Mouse (Mus musculus): ENCODE results near the gene Urgcp.
A peak's percentile ranks its signal among the peaks of the same experiment; 100 is the strongest.
"Not testable (repeated sequence)": the region's sequence is repeated elsewhere in the genome, so short reads cannot be mapped to it uniquely, and the experiment has no call there.

Urgcp gene

DNA sequence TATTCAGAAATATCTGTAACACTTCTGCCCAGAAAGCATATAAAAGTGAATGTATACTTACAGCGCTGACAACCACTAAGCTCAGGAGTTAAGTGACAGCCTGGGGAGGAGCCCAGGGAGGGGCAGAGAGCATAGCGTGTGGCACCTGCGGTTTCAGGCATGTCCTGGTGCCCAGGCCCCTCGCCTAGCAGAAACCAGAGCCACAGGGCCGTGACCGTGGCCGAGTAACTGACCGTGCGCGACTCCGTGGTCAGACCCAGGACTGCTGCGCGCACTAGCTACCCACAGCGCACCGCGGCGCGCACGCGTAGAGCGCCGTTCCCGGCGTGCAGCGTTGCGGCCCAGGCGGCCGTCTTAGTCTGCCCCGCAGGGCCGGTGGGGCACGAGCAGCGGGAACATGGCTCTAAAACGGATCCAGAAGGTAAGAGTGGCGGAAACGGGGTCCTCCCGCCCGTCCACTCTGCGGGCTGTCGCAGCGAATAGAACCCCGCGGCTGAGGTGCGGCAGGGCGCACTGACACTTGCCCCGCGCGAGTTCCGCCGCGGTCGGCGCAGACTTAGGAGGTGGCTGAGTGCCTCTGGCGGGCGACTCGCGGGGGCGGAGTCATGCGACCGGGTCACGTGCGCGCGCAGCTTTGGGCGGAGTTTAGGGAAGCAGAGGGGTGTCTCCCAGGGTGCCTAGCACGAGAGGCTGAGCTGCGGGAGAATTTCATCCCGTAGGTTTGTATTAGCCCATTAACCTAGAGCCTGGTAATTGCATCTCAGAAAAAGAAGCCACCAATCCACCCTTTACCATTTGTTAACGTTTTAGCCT is at the start of gene Urgcp:
TSS of gene Urgcp (minus strand) at position 557 of the 813 bp plus-strand sequence.
- peak; percentile 98 for DNase-seq

DNA sequence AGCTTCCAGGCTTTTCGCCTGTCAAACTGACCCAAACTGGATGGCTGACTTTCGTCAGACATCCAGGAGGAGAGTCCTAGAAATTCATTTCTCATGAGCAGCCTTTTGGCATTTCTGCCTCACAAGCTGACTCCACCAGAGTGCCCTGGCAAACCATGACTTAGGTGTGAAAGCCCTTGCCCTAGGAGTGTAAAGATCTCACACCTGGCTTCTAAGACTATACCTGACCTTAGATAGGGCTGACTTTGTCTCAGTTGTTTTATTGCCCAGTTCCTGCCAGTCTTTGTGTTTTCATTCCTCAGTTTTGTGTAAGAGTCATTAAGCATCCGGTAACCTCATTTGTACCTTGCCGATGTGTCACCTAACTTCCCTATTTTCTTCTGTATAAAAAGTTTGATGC is 47.3 kb upstream of the Urgcp start:
- DNase-seq = not testable (repeated sequence)

DNA sequence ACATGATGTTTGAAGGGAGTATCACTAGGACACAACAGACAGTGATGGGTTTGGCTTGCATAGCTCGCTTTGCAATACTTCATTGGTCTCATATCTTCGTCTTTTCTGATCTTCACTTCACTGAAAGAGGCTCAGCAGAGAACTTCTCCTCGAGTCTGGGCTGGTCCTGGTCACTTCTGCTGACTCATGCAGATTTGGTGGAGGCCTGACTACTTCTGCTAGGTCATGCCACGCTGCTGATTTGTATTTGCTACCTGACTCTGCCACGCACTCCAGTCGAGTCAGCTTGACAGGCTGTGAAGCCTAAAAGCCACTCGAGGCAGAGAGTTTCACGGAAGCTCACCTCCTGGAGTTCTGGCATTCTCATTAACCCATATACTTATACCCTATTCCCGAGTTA is 45.8 kb upstream of the Urgcp start:
- no peak for DNase-seq

DNA sequence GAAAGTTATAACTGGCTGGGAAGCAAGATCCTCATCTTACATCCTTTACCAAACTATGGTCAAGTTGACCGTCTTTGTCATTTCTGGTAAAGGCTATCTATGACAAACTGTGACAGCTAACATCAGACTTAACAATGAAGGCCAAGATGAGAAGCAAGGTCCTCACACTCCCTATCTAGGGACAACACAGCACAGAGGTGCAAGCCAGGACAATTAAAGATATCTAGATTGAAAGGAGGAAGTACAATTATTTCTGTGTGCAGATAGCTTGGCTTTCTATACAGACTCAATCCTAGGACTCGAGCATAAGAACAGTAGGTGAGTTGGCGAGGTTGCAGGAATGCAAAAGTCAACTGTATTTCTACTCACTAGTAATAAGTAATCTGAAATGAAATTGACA is 43.5 kb upstream of the Urgcp start:
- no peak for DNase-seq

DNA sequence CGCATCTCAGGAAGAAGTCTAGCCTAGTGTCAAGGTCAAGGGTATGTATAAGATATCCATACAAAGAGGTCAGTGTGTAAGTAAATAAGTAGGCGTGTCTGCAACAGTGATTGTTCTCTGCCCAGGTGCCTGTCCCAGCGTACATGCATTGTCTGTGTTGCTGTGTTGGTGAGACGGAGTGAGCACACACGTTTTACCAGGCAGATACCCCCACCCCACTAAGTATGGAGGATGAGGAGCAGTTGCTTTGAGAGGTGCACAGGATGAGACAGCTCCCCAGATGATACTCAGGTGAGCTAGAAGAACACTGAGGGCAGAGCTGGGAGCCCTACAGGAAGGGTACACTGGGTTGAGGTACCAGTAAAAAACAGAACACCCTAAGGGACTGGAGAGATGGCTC is 42.0 kb upstream of the Urgcp start:
- no peak for DNase-seq

DNA sequence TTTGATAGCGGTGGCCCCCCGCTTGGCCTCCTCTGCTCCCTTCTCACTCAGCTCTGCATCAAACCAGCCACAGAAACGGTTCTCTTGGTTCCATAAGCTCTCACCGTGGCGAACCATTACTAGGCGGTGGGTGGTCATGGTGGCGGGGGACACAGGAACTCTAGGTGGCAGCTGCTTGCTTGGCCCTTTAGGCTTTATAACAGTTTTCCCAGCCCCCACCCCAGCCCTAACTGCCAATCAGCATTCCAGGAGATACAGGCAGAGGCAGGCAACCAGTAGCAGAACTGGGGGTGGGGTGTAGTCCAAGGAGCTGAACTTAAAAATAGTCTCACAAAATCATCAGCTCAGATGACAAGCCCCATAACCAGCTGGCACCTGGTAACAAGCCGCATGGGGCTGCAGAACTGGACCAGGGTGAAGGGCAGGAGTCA is 41.4 kb upstream of the Urgcp start, which contains the start of gene Pgam2:
TSS of gene Pgam2 (minus strand) at position 183 of the 431 bp plus-strand sequence.
- no peak for DNase-seq

DNA sequence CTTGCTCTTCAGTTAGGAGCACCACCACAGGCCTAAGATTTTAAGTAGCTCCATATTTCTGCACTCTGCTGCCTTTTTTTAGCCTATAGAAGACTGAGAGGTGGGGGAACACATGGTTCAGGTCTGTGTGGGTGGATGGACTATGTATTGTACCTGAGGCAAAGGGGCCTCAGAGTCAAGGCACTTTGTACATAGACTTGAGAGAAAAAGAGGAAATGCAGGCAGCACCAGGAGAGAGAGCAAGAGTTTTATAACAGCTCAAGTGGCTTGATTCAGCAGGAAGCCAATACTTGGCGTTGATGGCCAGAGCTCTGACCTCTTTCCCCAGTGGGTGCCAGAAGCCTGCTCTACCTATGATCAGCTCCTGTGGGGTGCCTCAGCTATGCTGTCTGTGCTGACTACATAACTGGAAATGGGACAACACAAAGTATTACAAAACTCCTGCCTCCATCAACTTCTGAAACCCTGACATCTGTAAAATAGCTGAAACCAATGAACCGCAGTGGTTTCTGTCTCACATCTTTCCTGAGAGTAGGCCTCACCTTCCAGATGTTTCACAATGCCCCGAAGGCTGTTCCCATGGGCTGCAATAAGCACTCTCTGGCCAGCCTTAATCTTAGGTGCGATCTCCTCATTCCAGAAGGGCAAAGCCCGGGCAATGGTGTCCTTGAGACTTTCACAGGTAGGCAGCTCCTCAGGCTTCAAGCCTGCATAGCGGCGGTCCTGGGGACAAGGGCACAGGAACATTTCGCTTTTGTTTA is 40.5 kb upstream of the Urgcp start:
- no peak for DNase-seq

DNA sequence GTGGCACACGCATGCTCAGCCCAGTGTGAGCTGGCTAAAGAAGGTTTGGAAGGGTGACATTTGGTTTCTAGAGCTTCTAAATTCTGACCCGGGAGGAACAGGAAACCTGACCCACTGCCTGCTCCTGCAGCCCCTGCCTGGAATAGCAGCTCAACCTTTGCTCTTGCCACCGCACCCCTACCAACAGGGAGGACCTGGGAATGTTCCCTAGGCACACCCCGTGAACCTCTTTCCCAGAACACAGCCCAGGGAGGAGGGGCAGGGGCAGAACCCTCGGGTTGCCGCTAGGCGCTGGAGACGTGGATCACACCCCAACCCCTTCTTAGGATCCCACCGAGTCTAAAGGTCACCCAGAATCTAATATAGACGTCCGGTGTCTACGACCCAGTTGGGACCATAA is 39.8 kb upstream of the Urgcp start:
- DNase-seq = no peak

DNA sequence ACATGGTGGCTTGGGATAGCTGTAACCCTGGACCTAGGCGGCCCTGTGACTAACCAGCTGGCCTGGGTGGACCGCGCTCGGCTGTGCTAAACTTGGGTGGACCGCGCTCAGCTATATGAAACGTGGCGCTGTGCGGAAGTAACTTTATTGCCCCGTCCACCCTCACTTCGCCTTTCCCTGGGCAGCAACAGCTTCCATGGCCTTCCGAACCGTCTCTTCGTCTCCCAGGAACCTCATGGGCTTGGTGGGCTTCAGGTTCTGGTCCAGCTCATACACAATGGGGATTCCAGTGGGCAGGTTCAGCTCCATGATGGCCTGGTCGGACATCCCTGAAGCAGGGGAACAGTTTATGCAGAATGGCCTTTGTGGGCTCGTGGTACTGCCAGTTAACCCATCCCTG is 39.3 kb upstream of the Urgcp start:
- DNase-seq = no peak

DNA sequence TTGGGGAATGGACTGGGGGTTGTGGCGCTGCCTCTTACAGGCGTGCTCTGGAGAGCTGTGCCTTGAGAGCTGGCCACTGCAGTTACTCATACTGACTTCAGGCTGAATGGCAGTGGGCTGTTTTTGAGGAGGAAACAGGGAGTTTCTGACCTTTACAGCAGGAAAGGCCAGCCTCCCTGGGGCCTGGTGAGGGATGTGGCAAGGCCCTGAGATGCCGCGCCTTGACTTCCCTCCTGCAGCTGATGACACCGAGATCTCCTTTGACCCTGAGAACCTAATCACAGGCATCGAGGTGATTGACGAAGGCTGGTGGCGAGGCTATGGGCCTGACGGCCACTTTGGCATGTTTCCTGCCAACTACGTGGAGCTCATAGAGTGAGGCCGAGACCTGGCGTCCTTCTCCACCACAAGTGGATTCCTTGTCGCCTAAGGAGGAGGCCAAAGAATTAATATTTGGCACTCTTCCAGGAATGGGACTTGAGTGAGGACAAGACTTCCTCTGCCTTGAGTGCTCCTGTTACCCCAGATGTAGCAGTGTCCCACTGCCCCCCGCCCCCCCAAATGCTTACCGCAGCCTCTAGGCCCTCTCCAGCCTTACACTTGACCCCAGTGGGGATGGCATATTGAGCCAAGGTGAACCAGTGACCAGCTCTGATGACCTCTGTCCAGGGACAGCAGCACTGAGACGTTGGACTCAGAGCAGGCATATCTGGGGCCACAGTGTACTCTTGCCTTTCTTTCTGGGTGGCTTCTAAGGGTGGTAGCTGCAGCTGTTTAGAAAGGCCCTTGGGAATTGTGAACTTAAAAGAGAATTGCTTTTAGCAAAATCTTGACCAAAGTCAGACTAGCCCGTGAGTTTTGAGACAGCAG is 37.7 kb upstream of the Urgcp start:
- no peak for DNase-seq

DNA sequence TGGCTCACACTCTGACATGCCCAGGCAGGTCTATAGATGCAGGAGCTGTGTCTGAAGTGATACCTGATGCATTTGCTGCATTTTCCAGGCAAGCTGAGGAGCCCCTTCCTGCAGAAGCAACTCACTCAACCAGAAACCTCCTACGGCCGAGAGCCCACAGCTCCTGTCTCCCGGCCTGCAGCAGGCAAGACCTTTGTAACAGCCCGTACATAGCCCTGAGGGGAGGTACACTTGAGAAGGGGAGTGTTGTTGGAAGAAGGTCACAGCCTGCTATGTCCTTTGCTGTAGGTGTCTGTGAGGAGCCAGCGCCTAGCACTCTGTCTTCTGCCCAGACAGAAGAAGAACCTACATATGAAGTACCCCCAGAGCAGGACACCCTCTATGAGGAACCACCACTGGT is 35.8 kb upstream of the Urgcp start:
- no peak for DNase-seq

DNA sequence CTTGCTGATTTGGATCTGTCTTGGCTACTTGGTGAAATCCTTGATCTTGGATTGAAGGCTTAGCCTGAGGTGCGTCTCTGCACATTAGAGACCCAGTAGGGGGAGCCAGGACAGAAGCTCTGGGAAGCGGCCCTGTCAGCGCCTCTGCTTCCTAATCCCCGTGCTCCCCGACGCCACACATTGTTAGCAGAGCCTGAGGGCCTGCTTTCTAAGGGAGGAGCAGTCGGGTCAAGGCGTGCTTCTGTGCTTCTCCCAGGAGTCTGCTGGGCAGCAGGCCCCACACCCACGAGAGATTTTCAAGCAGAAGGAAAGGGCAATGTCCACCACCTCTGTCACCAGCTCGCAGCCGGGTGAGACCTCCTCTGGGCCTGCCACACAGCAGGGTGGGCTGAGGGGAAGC is 35.2 kb upstream of the Urgcp start:
- DNase-seq = no peak

DNA sequence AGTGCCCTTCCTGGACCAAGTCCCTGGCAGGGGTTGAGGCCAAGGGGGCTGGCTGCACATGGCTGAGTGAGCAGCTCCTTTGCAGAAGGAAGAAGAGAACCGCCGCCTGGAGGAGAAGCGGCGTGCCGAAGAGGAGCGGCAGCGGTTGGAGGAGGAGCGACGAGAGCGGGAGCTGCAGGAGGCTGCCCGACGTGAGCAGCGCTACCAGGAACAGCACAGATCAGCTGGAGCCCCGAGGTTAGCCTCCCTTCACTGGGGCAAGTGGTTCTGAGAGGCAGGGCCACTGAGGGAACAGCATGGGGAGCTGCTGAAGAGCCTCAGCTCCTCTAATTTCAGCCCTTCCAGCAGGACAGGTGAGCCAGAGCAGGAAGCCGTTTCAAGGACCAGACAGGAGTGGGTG is 34.8 kb upstream of the Urgcp start:
- DNase-seq = no peak

DNA sequence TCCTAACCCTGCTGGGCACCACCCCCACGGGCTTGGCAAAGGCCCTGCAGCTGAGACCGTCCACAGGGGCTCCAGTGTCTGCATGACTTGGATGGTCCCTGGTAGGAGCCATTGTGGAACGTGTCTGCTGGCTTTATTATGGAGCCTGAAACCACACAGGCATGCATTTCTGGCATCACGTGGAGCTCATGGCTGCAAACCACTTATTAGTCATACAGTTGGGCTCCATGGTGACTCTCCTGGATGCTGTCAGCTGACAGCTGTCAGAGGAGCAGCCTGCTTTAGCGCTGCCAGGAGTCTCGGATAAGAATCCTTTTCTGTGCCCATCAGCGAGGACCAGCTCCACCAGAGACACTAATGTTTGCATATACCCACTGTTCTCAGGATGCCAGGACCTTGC is 33.5 kb upstream of the Urgcp start:
- no peak for DNase-seq

DNA sequence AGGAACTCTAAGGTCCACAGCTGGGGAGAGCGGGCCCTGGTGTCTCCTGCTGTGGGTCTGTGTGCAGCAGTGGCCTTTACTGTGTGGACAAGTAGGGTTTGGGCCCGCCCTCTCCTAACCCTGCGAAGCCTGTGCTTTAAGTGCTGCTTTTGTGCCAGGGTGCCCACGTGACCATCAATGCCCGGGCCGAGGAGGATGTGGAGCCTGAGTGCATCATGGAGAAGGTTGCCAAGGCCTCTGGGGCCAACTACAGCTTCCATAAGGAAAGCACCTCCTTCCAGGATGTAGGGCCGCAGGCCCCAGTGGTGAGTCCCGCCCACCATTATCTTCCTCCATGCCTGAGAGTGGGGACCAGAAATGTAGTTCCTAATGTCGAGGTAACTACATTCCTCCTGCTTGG is 33.1 kb upstream of the Urgcp start:
- DNase-seq = no peak

DNA sequence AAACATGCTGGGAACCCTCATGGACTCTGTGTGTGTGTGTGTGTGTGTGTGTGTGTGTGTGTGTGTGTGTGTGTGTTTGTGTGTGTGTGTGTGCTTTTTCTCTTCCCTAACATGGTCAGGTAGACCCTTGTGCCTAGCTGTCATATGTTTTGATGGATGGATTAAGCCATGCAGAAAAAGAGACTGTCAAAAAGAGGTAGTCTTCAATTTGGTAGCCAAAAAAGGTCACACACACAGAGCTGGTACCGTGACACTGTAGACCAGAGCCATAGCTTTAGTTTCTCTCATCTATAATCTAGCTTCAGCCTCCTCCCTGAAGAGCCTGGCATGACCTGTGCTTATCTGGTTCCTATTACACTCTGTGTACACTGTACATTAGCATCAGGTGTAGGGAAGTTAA is 28.3 kb upstream of the Urgcp start:
- no peak for DNase-seq

DNA sequence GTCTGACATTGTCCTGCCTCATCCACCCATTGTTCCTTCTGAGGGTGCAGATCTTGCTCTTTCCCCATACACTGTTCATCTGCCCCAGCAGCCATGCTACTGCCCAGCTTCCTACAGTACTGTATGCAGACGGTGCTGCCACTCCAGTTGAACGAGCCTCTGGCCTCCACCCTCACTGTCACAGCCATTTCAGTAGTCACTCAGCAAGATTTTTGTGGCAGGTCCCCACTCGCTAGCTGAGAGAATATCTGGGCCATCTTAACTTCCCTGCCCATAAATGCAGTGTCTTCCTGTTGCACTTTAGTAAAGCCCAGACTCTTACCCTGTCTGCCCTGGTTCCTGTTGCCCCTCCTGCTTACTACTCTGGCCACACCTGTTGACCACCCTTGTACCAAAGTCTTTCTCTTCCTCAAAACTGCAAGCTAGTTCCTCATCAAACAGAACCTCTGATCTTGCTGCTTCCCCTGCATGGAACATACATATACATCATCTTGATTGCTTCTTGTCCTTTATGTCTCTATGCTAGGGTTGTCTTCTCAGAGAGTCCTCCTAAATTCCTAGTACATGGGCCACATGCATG is 27.7 kb upstream of the Urgcp start:
- DNase-seq = no peak

DNA sequence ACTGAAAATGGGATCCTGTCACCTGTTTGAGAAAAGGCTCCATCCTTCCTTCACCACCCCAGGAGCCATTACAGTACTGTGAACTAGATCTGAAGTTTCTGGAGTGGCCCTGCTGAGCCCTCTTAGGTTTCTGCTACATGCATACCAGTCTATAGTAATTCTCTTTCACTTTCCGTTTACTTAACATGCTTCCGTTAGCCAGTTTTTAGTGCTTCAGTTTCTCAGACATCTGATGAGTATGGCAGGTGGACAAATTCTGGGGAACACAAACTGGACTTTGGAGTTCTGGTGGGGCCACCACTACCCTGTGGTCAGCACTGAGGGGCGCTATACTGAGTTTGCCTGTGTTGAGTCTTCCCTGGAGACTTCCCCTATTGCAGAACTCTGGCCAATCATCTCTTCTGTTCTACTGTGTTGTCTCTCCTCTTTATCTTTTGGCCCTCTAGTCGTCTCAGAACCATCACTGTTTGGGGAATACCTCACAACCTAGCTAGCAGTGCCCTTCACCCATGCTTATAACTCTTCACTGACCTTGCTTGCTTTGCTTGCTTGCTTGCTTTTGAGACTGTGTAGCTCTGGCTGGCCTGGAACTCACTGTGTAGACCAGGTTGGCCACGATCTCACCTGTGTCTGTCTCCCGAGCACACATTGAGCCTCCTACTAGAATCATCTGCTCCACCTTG is 27.0 kb upstream of the Urgcp start:
- peak; percentile 40 for DNase-seq

DNA sequence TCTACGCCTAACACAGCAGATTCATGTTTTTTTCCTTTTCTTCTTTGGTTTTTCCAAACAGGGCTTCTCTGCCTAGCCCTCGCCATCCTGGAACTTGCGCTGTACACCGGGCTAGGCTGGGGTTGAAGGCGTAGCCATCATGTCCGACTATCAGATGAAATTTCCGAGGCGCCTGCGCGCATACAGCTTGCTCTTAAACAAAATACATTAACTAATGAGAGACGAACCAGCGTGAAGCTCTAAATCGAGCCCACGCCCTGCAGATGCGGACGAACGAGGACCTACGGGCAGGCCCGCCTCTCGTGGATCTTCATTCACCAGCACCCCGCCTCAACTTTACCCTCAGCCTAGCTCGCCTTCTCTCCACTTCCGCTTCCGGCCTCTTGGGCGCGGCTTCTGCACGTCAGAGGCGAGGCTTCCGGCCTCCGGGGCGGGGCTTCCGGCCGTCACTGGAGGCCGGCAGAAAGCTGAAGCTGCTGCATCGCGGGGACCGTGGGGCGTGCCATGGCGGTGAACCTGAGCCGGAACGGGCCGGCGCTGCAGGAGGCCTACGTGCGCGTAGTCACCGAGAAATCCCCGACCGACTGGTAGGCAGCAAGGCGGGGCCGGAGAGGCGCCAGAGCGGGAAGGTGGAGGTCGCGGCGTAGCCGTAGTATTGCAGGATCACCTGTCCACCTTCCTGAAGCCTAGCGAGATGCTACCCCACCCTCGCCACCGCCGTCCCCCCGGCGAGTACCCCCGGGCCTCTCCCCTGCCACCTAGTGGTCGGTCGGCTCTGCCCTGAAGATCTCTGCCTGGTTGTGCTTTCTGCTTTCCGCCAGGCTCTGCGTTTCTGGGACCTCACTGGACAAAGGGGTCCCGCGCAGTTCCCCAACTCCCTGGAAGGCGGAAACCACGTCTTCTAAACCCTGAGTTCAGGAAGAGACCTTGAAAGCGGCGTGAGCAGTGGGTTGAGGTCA is 26.2 kb upstream of the Urgcp start, which contains the start of gene Dbnl:
TSS of gene Dbnl (plus strand) at position 433 of the 959 bp plus-strand sequence.
- DNase-seq = peak; percentile 97

DNA sequence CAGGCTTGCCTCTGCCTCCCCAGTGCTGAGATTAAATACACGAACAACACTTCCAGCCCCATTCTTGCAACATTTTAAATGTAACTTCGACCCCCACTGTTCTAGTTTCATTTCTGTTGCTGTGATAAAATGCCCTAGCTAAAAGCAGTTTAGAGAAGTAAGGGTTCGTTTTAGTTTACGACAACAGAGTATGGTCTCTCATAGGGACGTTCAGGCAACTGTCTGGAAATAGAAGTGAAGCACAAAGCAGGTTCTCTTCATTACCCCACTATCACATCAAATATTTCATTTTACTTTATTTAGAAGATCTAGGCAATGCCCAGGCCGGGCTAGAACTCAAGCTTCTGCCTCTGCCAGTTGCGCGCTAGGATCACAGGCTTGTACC is 25.5 kb upstream of the Urgcp start:
- no peak for DNase-seq

DNA sequence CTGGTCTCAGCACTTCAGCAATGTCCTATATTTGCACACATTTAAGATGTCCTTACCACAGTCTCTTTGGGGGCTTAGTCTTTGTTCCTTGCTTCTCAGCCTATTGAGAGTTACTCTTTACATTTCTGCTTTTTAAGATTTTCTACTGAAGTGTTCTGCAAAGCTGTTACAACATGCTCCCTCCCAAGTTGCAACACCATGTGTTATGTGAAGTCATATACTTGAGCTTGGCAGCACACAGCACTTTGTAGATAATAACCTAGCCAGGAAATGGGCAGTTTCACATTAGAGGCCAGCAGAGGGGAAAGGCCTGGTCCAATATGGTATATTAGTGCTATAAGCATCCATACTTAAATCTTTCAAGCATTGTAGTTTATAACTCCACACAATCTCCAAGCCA is 23.6 kb upstream of the Urgcp start:
- DNase-seq = no peak
